Mouse (Mus musculus) midbrain, postnatal 0 days (tissue): Measurements from ENCODE around the gene Tmem132a. TPM values are rescaled to one million over a fixed set of nuclear protein-coding genes. Genes with fewer than 3 reads are reported as not detected.

Experiments used
- ATAC-seq: fragments of 200-750 bp; cut with Nextera tagmentation; 2 replicates; pipeline ENCODE4 v1.8.0; 2017; ENCODE audit warnings: moderate number of reproducible peaks, mild to moderate bottlenecking, moderate TSS enrichment, moderate library complexity; ENCODE audit not compliant: low FRiP score
- DNase-seq: peaks from one replicate; pipeline ENCODE4 v3.0.0-alpha.2; 2015; ENCODE audit warnings: low spot score
- H3K27ac ChIP-seq: fragments of 300-500 bp; sonication (generic); 2 replicates; pipeline ENCODE4 v1.5.1; 2014; ENCODE audit warnings: low read depth, mild to moderate bottlenecking, low read length, mixed read lengths
- H3K27me3 ChIP-seq: fragments of 300-500 bp; sonication (generic); 2 replicates; pipeline ENCODE4 v1.6.1; 2014; ENCODE audit warnings: low read length, control low read depth, mixed read lengths; ENCODE audit not compliant: insufficient read depth
- H3K36me3 ChIP-seq: fragments of 300-500 bp; sonication (generic); 2 replicates; pipeline ENCODE4 v1.6.1; 2014; ENCODE audit warnings: low read length, control low read depth, mixed read lengths; ENCODE audit not compliant: insufficient read depth
- H3K4me1 ChIP-seq: fragments of 300-500 bp; sonication (generic); 2 replicates; pipeline ENCODE4 v1.6.1; 2014; ENCODE audit warnings: mild to moderate bottlenecking, control low read depth, antibody characterized with exemption, low read length, mixed read lengths; ENCODE audit not compliant: insufficient read depth
- H3K4me2 ChIP-seq: fragments of 300-500 bp; sonication (generic); 2 replicates; pipeline ENCODE4 v1.6.1; 2014; ENCODE audit warnings: low read depth, mild to moderate bottlenecking, low read length, mixed read lengths; ENCODE audit not compliant: poor library complexity, severe bottlenecking
- H3K4me3 ChIP-seq: fragments of 300-500 bp; sonication (generic); 2 replicates; pipeline ENCODE4 v1.5.1; 2014; ENCODE audit warnings: low read depth, mild to moderate bottlenecking, low read length, moderate library complexity
- H3K9ac ChIP-seq: fragments of 300-500 bp; sonication (generic); replicated peaks from 2 replicates; pipeline ENCODE4 v1.6.1; 2014; ENCODE audit warnings: mild to moderate bottlenecking, low read length, moderate library complexity, mixed read lengths; ENCODE audit not compliant: poor library complexity, severe bottlenecking
- H3K9me3 ChIP-seq: fragments of 300-500 bp; sonication (generic); 2 replicates; pipeline ENCODE4 v1.6.1; 2016; ENCODE audit warnings: low read length, control low read depth
- CTCF ChIP-seq: IDR thresholded peaks from 2 replicates; pipeline ENCODE4 v1.5.1; 2016; ENCODE audit warnings: antibody characterized with exemption, mild to moderate bottlenecking
- WGBS: fragments of 180-500 bp; shearing (Covaris S2); extraction: QIAGEN DNeasy Blood & Tissue Kit; methylation state at CpG from one replicate; pipeline ENCODE4 v1.1.7; 2014; 5-methylcytosine and 5-hydroxymethylcytosine counted together
- polyA plus RNA-seq: library from polyadenylated mRNA; unstranded; fragments of >200 nt; fragmentation: Nextera tagmentation; extraction: Ambion mirVana; gene quantifications from 2 replicates; pipeline ENCODE4 v1.2.1, GENCODE M21; 2015
- total RNA-seq: library from RNA; depleted of rRNA; stranded (reverse); fragments of >200 nt; gene quantifications from 2 replicates; pipeline ENCODE4 v1.2.3, GENCODE M21; 2014; rRNA removed

Gene Tmem132a
- total RNA-seq, result 403 and 429 TPM in 2 replicates
- polyA plus RNA-seq, result 207 and 213 TPM in 2 replicates

DNA sequence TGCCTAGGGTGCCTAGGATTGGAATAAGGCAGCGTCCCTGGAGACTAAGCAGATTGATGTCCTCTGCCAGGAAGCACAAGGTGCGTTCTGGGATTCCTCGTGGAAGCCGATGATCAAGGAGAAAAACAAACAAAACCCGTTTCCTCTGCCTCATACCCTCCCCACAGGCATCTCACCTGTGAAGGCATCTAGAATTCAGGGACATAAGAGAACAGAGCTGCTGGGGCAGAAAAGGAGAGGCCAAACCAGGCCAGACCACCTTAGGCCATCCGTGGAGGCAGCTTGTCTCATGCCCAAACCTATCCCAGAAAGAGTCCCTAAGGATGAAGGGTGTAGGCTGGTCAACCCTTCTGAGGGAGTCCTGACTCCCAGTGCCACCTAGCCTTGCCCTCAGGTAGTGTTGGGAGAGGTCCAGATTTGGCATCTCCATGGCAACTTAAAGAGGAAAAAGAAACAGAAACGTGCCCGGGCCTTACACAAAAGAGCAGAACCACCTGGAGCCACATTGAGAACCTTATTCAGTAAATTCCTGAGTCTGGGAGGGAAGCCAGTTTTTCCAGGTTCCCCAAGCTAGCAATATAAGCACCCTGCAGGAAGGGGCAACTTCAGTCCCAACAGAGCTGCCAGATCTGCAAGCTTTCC lies at the start of gene Tmem132a:
TSS of gene Tmem132a (minus strand) at position 55 of the 642 bp plus-strand sequence.
- Histone ChIP-seq H3K9ac (peak within 1 kb of the TSS; percentile 76), H3K27me3 (no peaks in the 10 kb centered on the region), H3K36me3 (peaks cover 41% of the 10 kb centered on the region), H3K4me2 (peak within 1 kb of the TSS; percentile 88), H3K4me3 (peak within 1 kb of the TSS; percentile 58), H3K4me1 (peaks cover 9% of the 10 kb centered on the region; the same call in 1 of the 2 replicates), H3K9me3 (no peaks in the 10 kb centered on the region), H3K27ac (peak within 1 kb of the TSS; percentile 88)
- peak; percentile 19; the same call in 1 of the 2 replicates for TF ChIP-seq CTCF
- DNase-seq, result peak; percentile 30
- WGBS, result 3% methylated on average over 8 of the region's 8 CpGs
- ATAC-seq, result peak; percentile 21; the same call in 1 of the 2 replicates

DNA sequence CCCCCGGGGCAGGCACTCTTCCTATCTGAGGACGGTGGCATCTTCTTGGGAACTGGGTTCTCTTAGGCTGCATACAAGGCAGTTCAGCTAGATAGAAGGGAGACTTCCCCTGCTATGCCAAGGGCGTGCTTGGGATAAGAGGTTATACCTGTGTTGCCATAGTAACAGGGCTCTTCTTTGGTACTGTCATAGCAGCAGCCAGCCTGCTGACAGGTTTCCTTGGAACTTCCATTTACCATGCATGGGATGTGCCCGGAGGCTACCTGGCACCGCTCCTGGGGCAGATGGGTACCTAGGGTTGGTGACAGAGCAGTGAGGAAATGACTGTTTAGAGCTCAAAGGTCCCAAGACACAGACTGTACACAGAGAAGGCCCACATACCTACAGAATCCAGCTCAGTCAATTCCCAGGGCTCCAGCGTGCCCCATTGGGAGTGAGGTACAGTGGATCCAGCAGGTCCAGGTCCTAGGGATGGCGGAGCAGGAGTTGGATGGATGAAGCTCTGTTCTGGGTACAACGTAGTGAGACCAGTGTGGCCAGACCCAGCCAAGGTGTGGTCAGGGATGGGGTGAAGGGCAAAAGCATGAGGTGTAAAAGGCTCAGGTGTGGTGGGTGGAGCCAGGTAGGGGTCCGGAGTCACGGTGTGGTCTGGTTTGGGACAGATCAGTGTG lies 48.7 kb upstream of the Tmem132a start:
- Histone ChIP-seq H3K4me2 (no peak overlapping the region), H3K4me1 (peaks cover 6% of the 10 kb centered on the region; the same call in 1 of the 2 replicates), H3K9ac (no peak overlapping the region), H3K36me3 (no peaks in the 10 kb centered on the region), H3K4me3 (no peak overlapping the region), H3K27ac (peak overlapping the region; percentile 8), H3K9me3 (no peaks in the 10 kb centered on the region), H3K27me3 (no peaks in the 10 kb centered on the region)
- peak; percentile 66 for ATAC-seq
- DNase-seq, result peak; percentile 60
- WGBS, result 81% methylated on average over 10 of the region's 10 CpGs
- TF ChIP-seq CTCF, result no peak

DNA sequence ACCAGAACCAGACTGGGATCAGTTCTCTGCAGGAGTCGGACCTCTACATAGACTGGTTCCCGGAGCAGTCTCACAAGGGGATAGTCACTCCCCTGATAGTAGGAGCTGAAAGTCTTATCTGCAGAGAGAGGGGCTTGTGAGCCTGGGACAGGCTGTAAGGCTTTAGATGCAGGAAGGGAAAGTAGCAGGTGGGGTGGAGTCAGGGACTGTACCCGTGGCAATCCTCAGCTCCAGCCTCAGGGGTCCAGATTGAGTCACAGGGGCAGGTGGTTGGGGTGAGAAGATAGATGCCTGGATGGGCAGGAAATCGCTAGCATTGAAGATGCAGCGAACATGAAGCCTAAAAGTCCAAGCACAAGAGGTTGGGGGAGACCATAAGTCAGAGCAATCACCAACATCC lies 46.8 kb upstream of the Tmem132a start:
- Histone ChIP-seq H3K9me3 (no peaks in the 10 kb centered on the region), H3K4me3 (no peak overlapping the region), H3K36me3 (no peaks in the 10 kb centered on the region), H3K4me1 (peaks cover 6% of the 10 kb centered on the region; the same call in 1 of the 2 replicates), H3K9ac (no peak overlapping the region), H3K27me3 (no peaks in the 10 kb centered on the region), H3K27ac (no peak overlapping the region), H3K4me2 (no peak overlapping the region)
- no peak for TF ChIP-seq CTCF
- DNase-seq (no peak), ATAC-seq (no peak)
- WGBS, result 71% methylated on average over 5 of the region's 5 CpGs

DNA sequence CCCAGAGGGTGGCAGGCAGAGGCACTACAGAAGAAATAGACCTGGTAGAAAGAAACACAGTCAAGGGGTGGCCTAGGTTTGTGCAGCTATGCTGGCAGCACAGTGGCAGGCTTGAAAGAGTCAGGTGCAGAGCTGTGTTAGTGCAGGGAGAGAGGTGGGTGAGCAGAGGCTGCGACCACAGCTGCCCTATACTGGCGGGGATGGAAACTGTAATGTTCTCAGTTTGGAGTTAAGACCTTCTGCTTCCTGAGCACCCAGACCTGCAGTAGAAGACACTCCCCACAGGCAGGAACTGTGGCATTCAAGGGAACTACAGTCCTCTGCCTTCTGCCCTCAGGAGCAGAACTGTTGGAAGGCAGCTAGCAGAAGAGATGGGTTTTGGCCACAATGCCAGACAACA lies 45.1 kb upstream of the Tmem132a start:
- DNase-seq (no peak), ATAC-seq (no peak)
- WGBS, result 77% methylated on average over 2 of the region's 2 CpGs
- no peak for TF ChIP-seq CTCF
- H3K9me3 ChIP-seq, result no peaks in the 10 kb centered on the region
- peaks cover 6% of the 10 kb centered on the region; the same call in 1 of the 2 replicates for H3K4me1 ChIP-seq
- no peak overlapping the region for H3K4me2 ChIP-seq
- H3K9ac ChIP-seq, result no peak overlapping the region
- H3K4me3 ChIP-seq, result no peak overlapping the region
- H3K27me3 ChIP-seq, result no peaks in the 10 kb centered on the region
- H3K27ac ChIP-seq, result no peak overlapping the region
- no peaks in the 10 kb centered on the region for H3K36me3 ChIP-seq

DNA sequence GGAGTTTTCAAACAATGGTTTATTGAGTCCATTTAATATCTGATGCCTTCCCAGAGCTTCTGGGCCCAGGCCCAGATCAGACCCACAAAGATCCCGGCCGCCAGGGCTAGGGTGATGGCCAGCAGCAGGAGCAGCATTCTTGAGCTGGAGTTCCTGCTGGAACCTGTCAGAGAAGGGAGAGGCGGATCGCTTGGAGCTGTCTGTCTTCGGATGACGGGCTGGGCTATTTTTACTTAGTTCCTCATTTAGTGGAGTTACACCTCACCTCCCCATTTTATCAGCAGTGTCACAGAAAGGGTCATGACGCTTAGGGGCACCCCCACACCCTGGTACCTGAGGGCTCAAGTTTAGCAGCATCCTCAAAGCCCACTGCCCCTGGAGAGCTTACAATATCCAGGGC lies 44.6 kb upstream of the Tmem132a start:
- no peak for TF ChIP-seq CTCF
- Histone ChIP-seq H3K27me3 (no peaks in the 10 kb centered on the region), H3K9me3 (no peaks in the 10 kb centered on the region), H3K4me1 (peaks cover 6% of the 10 kb centered on the region; the same call in 1 of the 2 replicates), H3K4me2 (no peak overlapping the region), H3K27ac (no peak overlapping the region), H3K4me3 (no peak overlapping the region), H3K36me3 (no peaks in the 10 kb centered on the region), H3K9ac (no peak overlapping the region)
- ATAC-seq, result no peak
- DNase-seq, result no peak
- WGBS, result 78% methylated on average over 7 of the region's 7 CpGs
